Mouse (Mus musculus) liver, adult 2 months (tissue): ENCODE data around the gene Specc1.

Source experiments
- CTCF ChIP-seq: fragments of 200-500 bp; IDR thresholded peaks from 2 replicates; pipeline ENCODE4 v1.5.1; 2011; ENCODE audit warnings: low read depth, low read length, control low read depth
- POLR2A ChIP-seq: fragments of 200-500 bp; IDR thresholded peaks from 2 replicates; pipeline ENCODE4 v1.6.1; 2011; ENCODE audit warnings: low read length, control low read depth; ENCODE audit not compliant: insufficient read depth; ENCODE audit errors: extremely low read depth

DNA sequence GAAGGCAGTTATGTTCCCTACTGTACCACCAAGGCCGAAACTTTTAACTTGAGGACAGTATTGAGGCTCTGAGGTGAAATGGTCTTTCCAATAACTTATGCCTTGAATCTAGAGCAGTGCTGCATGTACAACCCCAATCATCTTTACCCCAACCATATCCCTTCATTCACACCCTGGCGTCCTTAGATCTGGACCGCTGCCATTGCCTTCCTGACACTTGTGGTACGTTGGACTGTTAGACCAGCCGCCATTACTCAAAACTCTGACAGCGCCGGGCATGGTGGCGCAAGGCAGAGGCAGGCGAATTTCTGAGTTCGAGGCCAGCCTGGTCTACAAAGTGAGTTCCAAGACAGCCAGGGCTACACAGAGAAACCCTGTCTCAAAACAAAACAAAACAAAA is 121.8 kb downstream of the Specc1 start:
- TF ChIP-seq CTCF (no peak), POLR2A (no peak)
